Mouse (Mus musculus) T-helper 2 cell (primary cell): ENCODE results near the gene Btbd35f13.
"Not testable (repeated sequence)": the region's sequence is repeated elsewhere in the genome, so short reads cannot be mapped to it uniquely, and the experiment has no call there.

ENCODE experiments used
- in situ Hi-C: fragments of 300-600 bp; cut with MboI, MseI; formaldehyde crosslinking; loops from one replicate; pipeline ENCODE4 v1.15.1; 2025; ENCODE audit warnings: high pct_unique_total_duplicates

Btbd35f13 gene

GRCm38 (mm10) chrX:33656872-33657271 is at the start of gene Btbd35f13:
TSS of gene Btbd35f13 (plus strand) at chrX:33657172.
- in situ Hi-C loops: not testable (repeated sequence)

- in situ Hi-C loops: not testable (repeated sequence)
Measured at GRCm38 (mm10) chrX:33702249-33702648, 45.3 kb downstream of the Btbd35f13 start, which contains the start of gene Btbd35f14. TSS of gene Btbd35f14 (minus strand) at chrX:33702349.
